Mouse (Mus musculus) lung, postnatal 14 days (tissue): Measurements from ENCODE around the gene Arfip2.

Source experiments
- DNase-seq: peaks from one replicate; pipeline ENCODE4 v3.0.0; 2021

Arfip2 gene

GRCm38 (mm10) chr7:105640233-105640893 lies at the start of gene Arfip2, which contains the start of gene Gm45799:
Gene Arfip2, minus strand, starts transcription at chr7:105640416.
Gene Gm45799, plus strand, starts transcription at chr7:105640552.
- DNase-seq = peak; percentile 98

- no peak for DNase-seq
These were observed 45.5 kb upstream of the Arfip2 start for GRCm38 (mm10) chr7:105685541-105686197.

- DNase-seq = peak; percentile 77
These were observed 10.6 kb upstream of the Arfip2 start, which contains the start of gene Dnhd1 for GRCm38 (mm10) chr7:105650639-105651435. Gene Dnhd1, plus strand, starts transcription at chr7:105650827.

- no peak for DNase-seq
These were observed 1.7 kb upstream of the Arfip2 start for GRCm38 (mm10) chr7:105641936-105642335.

- DNase-seq = no peak
These were observed 659 bp upstream of the Arfip2 start for GRCm38 (mm10) chr7:105640894-105641255.

- no peak for DNase-seq
These were observed 460 bp downstream of the Arfip2 start, which contains the start of gene Timm10b for GRCm38 (mm10) chr7:105639756-105640155. Gene Timm10b, plus strand, starts transcription at chr7:105640056.

- DNase-seq = peak; percentile 47
These were observed 912 bp downstream of the Arfip2 start for GRCm38 (mm10) chr7:105639304-105639703.

- DNase-seq = no peak
These were observed 1.4 kb downstream of the Arfip2 start for GRCm38 (mm10) chr7:105638776-105639175.

GRCm38 (mm10) chr7:105635726-105636125 lies 4.5 kb downstream of the Arfip2 start:
- no peak for DNase-seq

GRCm38 (mm10) chr7:105634272-105634920 lies 5.8 kb downstream of the Arfip2 start:
- DNase-seq = no peak

- DNase-seq = no peak
These were observed 6.4 kb downstream of the Arfip2 start for GRCm38 (mm10) chr7:105633801-105634135.

- DNase-seq = peak; percentile 95
These were observed 7.0 kb downstream of the Arfip2 start, which contains the start of gene Trim3 for GRCm38 (mm10) chr7:105633127-105633800. Gene Trim3, minus strand, starts transcription at chr7:105633571.

- DNase-seq = no peak
These were observed 7.7 kb downstream of the Arfip2 start for GRCm38 (mm10) chr7:105632551-105632972.

- DNase-seq = peak; percentile 77
These were observed 11.6 kb downstream of the Arfip2 start for GRCm38 (mm10) chr7:105628633-105629032.

GRCm38 (mm10) chr7:105625397-105625796 lies 14.8 kb downstream of the Arfip2 start:
- peak; percentile 57 for DNase-seq

GRCm38 (mm10) chr7:105621646-105622292 lies 18.4 kb downstream of the Arfip2 start:
- DNase-seq = no peak

- DNase-seq = no peak
These were observed 19.2 kb downstream of the Arfip2 start for GRCm38 (mm10) chr7:105621053-105621452.

- no peak for DNase-seq
These were observed 20.5 kb downstream of the Arfip2 start for GRCm38 (mm10) chr7:105619701-105620100.

GRCm38 (mm10) chr7:105617810-105618209 lies 22.4 kb downstream of the Arfip2 start:
- no peak for DNase-seq

- DNase-seq = no peak
These were observed 23.7 kb downstream of the Arfip2 start for GRCm38 (mm10) chr7:105616561-105616960.

GRCm38 (mm10) chr7:105615720-105616119 lies 24.5 kb downstream of the Arfip2 start:
- no peak for DNase-seq

- DNase-seq = no peak
These were observed 25.8 kb downstream of the Arfip2 start for GRCm38 (mm10) chr7:105614400-105614799.
